Mouse (Mus musculus) limb, embryonic 13.5 days (tissue): ENCODE results near the gene Ctsr. TPM values are rescaled to one million over a fixed set of nuclear protein-coding genes. Genes with fewer than 3 reads are reported as not detected.
"Not testable (repeated sequence)": the region's sequence is repeated elsewhere in the genome, so short reads cannot be mapped to it uniquely, and the experiment has no call there.

Experiments
- ATAC-seq: fragments of 200-750 bp; cut with Nextera tagmentation; 2 replicates; pipeline ENCODE4 v1.8.0; 2017; ENCODE audit warnings: low read depth, moderate number of reproducible peaks, moderate TSS enrichment; ENCODE audit not compliant: low FRiP score
- H3K27ac ChIP-seq: fragments of 300-500 bp; sonication (generic); 2 replicates; pipeline ENCODE4 v1.5.1; 2015; ENCODE audit warnings: inconsistent platforms, mild to moderate bottlenecking, moderate library complexity
- H3K27me3 ChIP-seq: fragments of 300-500 bp; sonication (generic); 2 replicates; pipeline ENCODE4 v1.6.1; 2015; ENCODE audit warnings: mild to moderate bottlenecking, inconsistent platforms
- H3K36me3 ChIP-seq: fragments of 300-500 bp; sonication (generic); 2 replicates; pipeline ENCODE4 v1.6.1; 2015; ENCODE audit warnings: inconsistent platforms, mild to moderate bottlenecking, moderate library complexity
- H3K4me1 ChIP-seq: fragments of 300-500 bp; sonication (generic); 2 replicates; pipeline ENCODE4 v1.6.1; 2015; ENCODE audit warnings: inconsistent platforms
- H3K4me2 ChIP-seq: fragments of 300-500 bp; sonication (generic); replicated peaks from 2 replicates; pipeline ENCODE4 v1.6.1; 2015; ENCODE audit warnings: inconsistent platforms, mild to moderate bottlenecking, moderate library complexity
- H3K4me3 ChIP-seq: fragments of 300-500 bp; sonication (generic); 2 replicates; pipeline ENCODE4 v1.5.1; 2015; ENCODE audit warnings: moderate library complexity, mild to moderate bottlenecking, inconsistent platforms
- H3K9ac ChIP-seq: fragments of 300-500 bp; sonication (generic); 2 replicates; pipeline ENCODE4 v1.6.1; 2015; ENCODE audit warnings: mild to moderate bottlenecking, inconsistent platforms
- H3K9me3 ChIP-seq: fragments of 300-500 bp; sonication (generic); 2 replicates; pipeline ENCODE4 v1.6.1; 2016; ENCODE audit warnings: inconsistent platforms
- WGBS: fragments of 180-500 bp; shearing (Covaris S2); methylation state at CpG from one replicate; pipeline ENCODE4 v1.1.7; 2015; 5-methylcytosine and 5-hydroxymethylcytosine counted together
- polyA plus RNA-seq: library from polyadenylated mRNA; unstranded; fragments of >200 nt; fragmentation: Nextera tagmentation; extraction: Ambion mirVana; gene quantifications from 2 replicates; pipeline ENCODE4 v1.2.1, GENCODE M21; 2015

Ctsr gene
- polyA plus RNA-seq: not detected in 2 replicates

DNA sequence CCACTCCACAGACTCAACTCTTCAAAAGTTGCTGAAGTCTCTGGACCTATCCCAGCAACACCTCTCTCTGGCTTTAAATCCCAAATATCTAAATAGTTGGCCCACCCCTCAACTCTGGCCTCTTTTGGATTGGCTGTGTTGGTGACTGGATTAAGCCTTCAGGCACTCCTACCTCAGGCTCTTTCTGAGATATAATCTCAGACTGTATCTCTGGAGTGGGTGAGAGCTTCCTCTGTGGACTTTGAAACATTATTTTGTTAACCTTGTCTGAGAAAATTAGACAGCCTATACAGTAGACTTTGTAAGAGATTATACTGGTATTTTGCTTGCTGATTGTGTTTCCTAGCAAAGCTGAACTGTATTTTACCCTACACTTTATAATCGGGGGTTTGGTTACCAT, at the start of gene Ctsr:
TSS of gene Ctsr (minus strand) at position 101 of the 400 bp plus-strand sequence.
- Histone ChIP-seq H3K27ac (no peak within 1 kb of the TSS), H3K9ac (no peak within 1 kb of the TSS), H3K4me2 (no peak within 1 kb of the TSS), H3K4me3 (no peak within 1 kb of the TSS), H3K27me3 (no peaks in the 10 kb centered on the region), H3K9me3 (peaks cover 15% of the 10 kb centered on the region; the same call in 1 of the 2 replicates), H3K36me3 (no peaks in the 10 kb centered on the region), H3K4me1 (no peaks in the 10 kb centered on the region)
- 75% methylated on average over 1 of the region's 1 CpGs for WGBS
- no peak for ATAC-seq

DNA sequence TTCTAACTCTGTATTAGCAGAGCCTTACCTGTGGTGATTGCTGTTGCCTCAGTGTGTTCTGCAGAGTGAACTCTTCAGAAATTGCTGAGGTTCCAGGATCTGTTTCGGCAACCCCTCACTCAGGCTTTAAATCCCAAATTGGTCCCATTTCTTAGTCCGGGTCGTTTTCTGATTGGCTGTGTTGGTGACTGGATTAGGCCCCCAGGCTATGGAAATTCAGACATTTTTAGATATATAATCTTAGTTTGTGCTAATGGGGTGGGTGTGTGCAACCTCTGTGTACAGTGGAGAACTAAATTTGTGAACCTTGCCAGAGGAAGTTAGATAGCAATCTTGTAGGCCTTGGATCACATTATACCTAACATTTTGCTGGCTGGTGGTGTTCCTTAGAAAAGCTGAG, 39.3 kb upstream of the Ctsr start, which contains the start of gene Cts6:
TSS of gene Cts6 (minus strand) at position 101 of the 400 bp plus-strand sequence.
- WGBS: 86% methylated on average over 3 of the region's 3 CpGs
- H3K9ac ChIP-seq: no peak within 1 kb of the TSS

DNA sequence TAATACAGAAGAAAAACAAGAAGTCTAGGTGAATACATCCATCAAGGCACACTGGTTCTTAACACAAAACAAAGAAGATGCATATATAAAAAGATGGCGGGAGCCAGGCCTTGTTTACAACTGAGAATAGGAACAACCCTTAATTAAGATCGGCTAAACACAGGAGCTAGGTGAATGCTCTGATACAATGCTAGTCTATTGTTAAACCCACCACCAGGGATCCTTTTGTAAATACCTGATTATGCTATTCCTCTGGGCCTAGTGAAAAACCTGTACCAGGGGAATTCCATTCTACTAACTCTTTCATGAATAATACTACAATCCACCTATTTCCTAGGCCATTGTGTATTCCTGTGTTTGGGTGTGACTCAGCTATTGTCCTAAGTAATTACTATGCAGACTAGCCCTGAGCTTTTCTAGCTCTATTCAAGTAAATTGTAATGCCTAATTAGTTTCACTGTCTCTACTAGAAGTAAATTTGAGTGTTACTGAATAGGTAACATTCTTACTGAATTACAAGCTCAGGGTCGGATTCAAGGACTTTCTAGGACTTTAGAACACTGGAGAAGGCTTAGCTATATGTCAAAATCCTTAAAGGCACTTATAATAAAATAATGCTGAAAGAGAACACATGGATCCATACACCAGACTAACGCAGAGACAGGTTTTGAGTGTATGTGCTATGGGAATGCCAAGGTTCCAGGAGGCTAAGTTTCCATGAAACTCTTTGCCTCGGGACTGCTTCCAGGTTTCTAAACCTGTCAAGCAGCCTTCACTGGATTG, 21.3 kb upstream of the Ctsr start:
- ATAC-seq, H3K9me3 ChIP-seq, H3K4me3 ChIP-seq, H3K9ac ChIP-seq, H3K27me3 ChIP-seq, H3K4me1 ChIP-seq, H3K36me3 ChIP-seq, H3K27ac ChIP-seq, H3K4me2 ChIP-seq: not testable (repeated sequence)
- 77% methylated on average over 5 of the region's 5 CpGs for WGBS

More for the DNA sequence above, 39.3 kb upstream of the Ctsr start, which contains the start of gene Cts6:
- Histone ChIP-seq H3K9me3 (peaks cover 30% of the 10 kb centered on the region), H3K4me2 (no peak within 1 kb of the TSS), H3K27me3 (no peaks in the 10 kb centered on the region), H3K4me3 (no peak within 1 kb of the TSS), H3K27ac (no peak within 1 kb of the TSS), H3K4me1 (no peaks in the 10 kb centered on the region), H3K36me3 (no peaks in the 10 kb centered on the region)
- ATAC-seq: no peak

DNA sequence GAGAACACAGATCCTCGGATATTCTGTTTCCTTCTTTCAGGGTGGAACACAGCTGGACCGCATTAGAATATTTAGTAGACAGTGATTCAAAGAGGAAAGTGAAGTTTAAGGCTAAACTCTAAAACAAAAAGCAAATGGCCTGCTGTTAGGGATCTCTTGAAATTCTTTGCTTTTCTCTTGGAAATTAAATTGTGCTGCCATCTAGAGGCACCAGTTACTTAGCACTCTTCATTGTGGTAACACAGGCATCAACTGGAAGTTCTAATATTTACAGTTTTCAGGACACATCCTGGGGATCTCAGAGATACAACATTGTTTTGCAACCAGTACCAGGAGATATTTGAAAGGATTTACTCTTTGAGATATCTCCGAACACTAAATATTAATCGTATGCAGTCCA, 566 bp upstream of the Ctsr start:
- H3K9me3 ChIP-seq: peaks cover 18% of the 10 kb centered on the region; the same call in 1 of the 2 replicates
- no peaks in the 10 kb centered on the region for H3K36me3 ChIP-seq
- no peaks in the 10 kb centered on the region for H3K4me1 ChIP-seq
- 85% methylated on average over 4 of the region's 4 CpGs for WGBS
- no peak for ATAC-seq
- no peak overlapping the region for H3K4me3 ChIP-seq
- no peak overlapping the region for H3K27ac ChIP-seq
- no peak overlapping the region for H3K4me2 ChIP-seq
- no peak overlapping the region for H3K9ac ChIP-seq
- no peaks in the 10 kb centered on the region for H3K27me3 ChIP-seq

Other genes with a start within 250 kb of the Ctsr start
- gene Gm49393, start 228.7 kb downstream of the Ctsr start, polyA plus RNA-seq: not detected in 2 replicates
- gene Gm49391, start 227.7 kb downstream of the Ctsr start, polyA plus RNA-seq: 0.22 and 0.52 TPM in 2 replicates
- gene Ctla2a, start 227.6 kb downstream of the Ctsr start, polyA plus RNA-seq: 19.2 and 23.1 TPM in 2 replicates
- not detected in 2 replicates for gene Tpbpa, start 222.3 kb downstream of the Ctsr start, polyA plus RNA-seq
- gene Ctsj, start 158.3 kb downstream of the Ctsr start, polyA plus RNA-seq: not detected in 2 replicates
- not detected in 2 replicates for gene Ctsq, start 123.6 kb downstream of the Ctsr start, polyA plus RNA-seq
- gene Cts6, start 39.2 kb upstream of the Ctsr start, polyA plus RNA-seq: not detected in 2 replicates
- not detected in 2 replicates for gene Cts8, start 91.1 kb upstream of the Ctsr start, polyA plus RNA-seq
- not detected in 2 replicates for gene Gm49398, start 124.6 kb upstream of the Ctsr start, polyA plus RNA-seq
- gene Cts7, start 193.9 kb upstream of the Ctsr start, polyA plus RNA-seq: not detected in 2 replicates